Mouse (Mus musculus): Measurements from ENCODE around the gene Kcnj6. TPM values are rescaled to one million over a fixed set of nuclear protein-coding genes. Genes with fewer than 3 reads are reported as not detected.

Kcnj6 gene
- polyA plus RNA-seq, 2 experiments = 0.03 TPM; not detected in 1

DNA sequence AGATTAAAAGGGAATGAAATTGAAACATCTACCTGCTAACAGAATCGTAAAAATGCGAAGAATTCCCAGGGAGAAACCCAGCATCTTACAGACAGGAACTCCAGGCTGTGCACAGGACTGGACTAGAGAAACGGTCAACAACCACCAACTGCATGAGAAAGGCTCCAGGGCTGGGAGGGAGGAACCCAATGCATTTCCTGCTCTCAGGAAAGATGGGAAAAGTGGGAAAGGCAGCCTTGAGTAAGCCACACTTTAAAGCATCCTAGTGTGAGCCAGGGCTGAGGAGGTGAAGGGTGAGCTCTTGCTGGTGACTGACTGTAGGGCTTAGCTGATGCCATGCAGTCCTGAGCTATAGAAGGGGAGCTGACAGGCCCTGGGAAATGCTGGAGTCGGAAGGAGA is 296.4 kb downstream of the Kcnj6 start:
- TF ChIP-seq POLR2A (IDR thresholded peaks at IDR 0.05; ENCODE audit: borderline replicate concordance, extremely low read depth, insufficient read depth, insufficient read length) = no peak
- ATAC-seq (ENCODE audit: low FRiP score, low read depth) (no peak), DNase-seq (ENCODE audit: low spot score) (no peak)
- H3K4me1 ChIP-seq (ENCODE audit: control insufficient read depth, insufficient read depth, low read length) = no peaks in the 10 kb centered on the region
- WGBS = 71% methylated on average over 4 of the region's 4 CpGs
- H3K9me3 ChIP-seq (ENCODE audit: control insufficient read depth, low read length) = no peaks in the 10 kb centered on the region
- no peak overlapping the region for H3K4me2 ChIP-seq (replicated peaks; ENCODE audit: low read depth, low read length, severe bottlenecking)
- H3K36me3 ChIP-seq (ENCODE audit: control insufficient read depth, insufficient read depth, low read length) = no peaks in the 10 kb centered on the region
- no peak overlapping the region for H3K4me3 ChIP-seq (replicated peaks; ENCODE audit: low read length)
- H3K27me3 ChIP-seq (ENCODE audit: control insufficient read depth, insufficient read depth, low read length) = no peaks in the 10 kb centered on the region
- H3K27ac ChIP-seq (replicated peaks; ENCODE audit: low read depth, low read length) = no peak overlapping the region
- H3K9ac ChIP-seq (ENCODE audit: low read depth, low read length, severe bottlenecking) = no peak overlapping the region

Small RNA genes lying within 50 kb of the gene (microRNA-seq; reads per million reads assigned to microRNA genes)
- gene Gm22745 = not detected
